Mouse (Mus musculus) right cerebral cortex, postnatal 14 days (tissue): ENCODE measurements around the gene Id2.

Experiments used
- DNase-seq: peaks from one replicate; pipeline ENCODE4 v3.0.0; 2022

The Id2 gene

DNA sequence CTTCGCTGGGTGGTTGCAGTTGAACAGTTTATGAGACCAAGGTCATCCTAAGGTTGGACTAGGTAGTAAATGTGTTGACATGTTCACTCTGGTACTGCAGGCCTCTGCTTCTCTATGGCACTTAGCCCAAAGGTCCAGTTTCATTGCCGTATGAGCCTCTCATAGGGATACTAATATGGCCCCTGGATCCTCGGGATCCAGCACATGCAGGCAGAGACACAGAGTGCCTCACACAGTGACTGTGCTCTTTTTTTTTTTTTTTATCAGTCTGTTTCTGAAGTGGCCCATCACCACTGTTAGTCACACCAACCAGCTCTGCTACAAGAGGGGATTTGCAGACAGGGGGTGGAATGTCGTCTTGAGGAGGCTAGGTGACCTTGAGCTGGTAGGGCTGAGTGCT lies 23.6 kb downstream of the Id2 start:
- DNase-seq: no peak

DNA sequence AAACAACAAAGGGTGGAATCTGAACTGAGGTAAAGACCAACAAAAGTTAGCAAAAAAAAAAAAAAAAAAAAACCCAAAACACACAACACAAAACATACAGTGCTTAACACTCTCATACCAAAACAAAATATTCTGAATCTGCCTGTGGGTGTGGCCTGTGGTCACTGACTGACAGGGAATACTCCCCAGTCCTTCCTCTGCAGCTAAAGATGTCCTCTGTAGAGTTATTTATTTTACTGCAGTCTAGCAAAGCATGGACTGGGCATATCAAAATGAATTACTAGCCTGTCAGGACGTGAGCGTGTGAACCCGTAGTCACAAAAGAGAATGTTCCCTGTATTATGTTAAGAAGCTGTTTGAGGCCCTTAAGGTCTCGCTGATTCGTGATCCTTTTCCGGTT lies 34.7 kb downstream of the Id2 start:
- DNase-seq: no peak

DNA sequence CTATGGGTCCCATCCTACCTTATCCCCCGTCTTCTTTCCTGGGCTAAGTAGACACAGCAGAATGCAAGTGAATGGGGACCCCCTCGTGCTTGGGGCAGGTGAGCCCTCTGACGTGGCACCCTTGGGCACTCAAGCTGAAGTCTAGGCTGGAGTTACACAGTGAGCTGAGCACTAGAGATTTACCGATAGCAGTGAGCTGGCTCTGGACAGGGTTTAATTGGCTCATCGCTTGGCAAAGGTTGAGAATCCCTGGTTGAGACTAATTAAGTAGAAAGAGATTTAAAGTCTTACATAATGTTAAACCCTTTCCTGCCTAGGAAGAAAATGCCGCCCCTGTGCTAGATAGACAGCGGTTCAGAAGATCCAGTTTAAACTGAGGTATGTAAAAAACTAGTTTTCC lies 36.0 kb downstream of the Id2 start:
- DNase-seq: no peak

DNA sequence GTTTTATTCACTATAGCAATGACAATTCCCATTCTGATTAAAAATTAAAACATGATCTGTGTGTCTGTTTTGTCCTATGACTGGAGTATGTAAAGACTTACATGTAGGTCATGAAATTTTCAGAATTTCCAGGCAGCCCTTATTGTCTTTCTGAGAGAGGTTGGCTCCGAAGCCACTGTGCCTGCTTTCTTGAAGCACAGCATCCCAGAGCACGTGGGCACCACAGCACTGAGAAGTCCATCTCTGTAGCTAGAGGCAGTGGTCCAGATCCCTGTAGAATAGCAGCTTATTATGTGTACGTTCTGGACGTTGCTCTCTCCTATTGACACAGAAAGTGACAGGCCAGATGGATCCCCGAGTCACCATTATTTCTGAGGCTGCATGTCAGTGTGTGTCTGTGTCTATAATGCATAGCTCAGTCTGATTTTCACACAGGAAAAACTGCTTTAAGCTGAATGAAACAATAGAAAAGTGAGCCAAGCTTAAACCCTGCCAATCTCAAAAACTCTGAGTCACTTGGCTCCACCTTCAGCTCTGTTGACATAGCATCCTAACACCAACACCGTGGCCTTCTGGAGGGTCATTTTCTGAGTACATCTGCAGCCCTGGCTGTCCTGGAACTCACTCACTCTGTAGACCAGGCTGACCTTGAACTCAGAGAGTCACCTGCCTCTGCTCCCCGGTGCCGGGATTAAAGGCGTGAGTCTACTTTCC lies 37.3 kb downstream of the Id2 start:
- DNase-seq: no peak

DNA sequence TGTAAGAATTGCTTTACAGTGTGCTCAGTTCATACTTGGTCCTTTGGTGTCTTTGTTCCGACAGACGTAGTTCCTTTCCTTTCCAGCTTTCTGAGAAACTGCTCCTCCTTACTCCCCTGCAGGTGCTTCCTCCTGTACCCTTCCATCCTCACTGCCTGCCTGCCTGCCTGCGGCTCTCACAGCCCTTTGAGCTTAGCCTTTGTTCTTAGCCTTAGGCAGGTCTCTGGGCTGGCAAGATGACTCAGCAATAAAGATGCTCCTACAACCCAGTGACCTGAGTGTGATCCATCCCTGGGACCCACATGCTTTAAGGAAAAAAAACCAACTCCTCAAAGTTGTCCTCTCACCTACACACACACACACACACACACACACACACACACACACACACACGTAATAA lies 42.0 kb downstream of the Id2 start:
- DNase-seq: no peak

DNA sequence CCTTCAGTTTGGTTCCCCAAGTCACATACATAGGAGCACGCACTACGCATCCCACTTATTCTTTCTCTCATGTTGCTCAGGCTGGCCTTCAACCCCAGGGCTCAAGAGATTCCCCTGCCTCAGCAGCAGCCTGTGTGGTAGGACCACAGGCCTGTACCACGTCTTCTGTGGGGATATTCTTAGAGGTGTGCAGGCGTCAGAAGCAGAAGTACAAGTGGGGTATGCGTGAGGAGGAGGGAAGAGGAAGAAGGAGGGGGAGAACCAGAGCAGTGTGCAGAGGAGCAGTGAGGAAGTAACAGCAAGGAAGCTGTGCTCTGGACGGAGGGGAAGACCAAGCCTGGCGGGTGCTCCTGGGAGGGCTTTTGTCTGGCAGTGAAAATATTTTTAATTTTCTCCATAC lies 42.4 kb downstream of the Id2 start:
- no peak for DNase-seq

DNA sequence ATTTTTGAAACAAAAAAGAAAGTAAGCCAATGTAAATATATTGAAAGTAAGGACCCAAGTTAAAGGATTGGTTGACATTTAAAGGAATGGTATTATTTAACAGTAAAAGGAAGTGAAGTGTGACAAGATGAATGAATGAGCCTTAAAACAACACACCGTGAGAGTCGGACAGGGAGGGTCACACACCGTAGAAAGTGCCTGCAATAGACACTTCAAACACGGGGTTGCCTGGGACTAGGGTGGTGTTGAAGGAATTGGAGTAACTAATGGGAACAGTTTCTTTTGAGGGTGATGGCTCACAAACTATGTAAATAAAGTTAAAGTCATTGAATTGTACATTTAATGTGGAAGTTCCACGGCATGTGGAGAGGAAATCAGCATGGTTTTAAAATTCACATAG lies 47.7 kb downstream of the Id2 start:
- DNase-seq: no peak

DNA sequence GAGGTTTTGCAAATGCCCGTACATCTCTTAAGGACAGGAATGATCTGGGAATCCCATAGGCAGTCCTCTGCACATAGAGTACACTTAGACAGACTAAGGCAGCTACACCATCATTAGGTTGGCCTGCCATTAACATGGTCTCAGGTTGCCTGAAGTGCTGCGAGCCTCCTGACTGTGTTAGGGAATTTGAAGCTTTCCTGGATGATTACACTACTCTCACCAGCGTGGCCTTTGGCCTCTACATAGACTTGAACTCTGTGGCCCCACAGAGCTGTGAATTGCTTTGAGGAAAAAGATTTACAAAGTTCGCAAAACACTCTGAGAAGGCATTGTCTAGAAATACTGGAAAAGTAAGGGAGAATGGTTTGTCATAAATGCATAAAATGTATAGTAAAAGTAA lies 52.4 kb downstream of the Id2 start:
- DNase-seq: no peak

DNA sequence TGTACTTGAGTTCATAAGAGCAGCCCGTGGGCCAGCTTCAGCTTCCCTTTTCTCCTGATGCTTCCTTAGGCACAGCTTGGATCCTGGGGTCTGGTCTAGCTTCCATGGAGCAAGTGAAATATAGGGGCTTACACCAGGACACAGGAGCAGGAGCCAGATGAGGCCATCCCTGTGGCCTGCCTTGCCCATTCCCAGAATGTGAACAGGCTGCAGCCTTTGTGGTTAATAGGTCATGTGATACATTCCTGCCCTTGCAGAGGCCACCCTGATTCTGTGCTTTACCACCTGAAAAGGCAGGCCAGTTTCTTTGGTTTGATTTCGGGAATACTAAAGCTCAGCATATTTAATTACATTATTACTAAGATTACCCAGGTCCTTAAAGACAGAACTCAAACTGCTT lies 52.9 kb downstream of the Id2 start:
- no peak for DNase-seq
